Mouse (Mus musculus) c-Kit-positive CD71-positive TER-119-positive erythroid progenitor cells, embryonic 14.5 days (primary cell): ENCODE measurements around the gene Slc22a20.

Experiments used
- DNase-seq: peaks from one replicate; pipeline ENCODE4 v3.0.0-alpha.2; 2013; ENCODE audit warnings: low spot score

Gene Slc22a20

GRCm38 (mm10) chr19:5923990-5924712 is 61.8 kb downstream of the Slc22a20 start:
- peak; percentile 83 for DNase-seq

DNA sequence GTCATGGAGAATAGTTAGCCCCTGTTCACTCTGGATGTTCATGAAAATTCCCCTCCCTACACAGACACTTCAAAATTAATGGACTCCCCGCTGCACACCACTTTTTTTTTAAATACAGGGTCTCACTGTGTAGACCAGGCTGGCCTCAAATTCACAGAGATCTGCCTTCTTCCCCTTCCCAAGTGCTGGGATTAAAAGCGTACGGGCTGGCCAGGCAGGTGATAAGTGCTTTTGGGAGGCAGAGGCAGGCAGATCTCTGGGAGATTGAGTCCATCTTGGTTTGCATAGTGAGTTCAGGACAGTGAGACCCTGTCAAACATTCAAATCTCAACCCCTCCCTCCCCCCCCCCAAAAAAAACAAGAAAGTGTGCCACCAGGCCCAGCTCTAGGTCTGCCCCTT is 63.0 kb downstream of the Slc22a20 start:
- DNase-seq, result no peak

GRCm38 (mm10) chr19:5922119-5922942 is 63.6 kb downstream of the Slc22a20 start:
- peak; percentile 55 for DNase-seq

- peak; percentile 37 for DNase-seq
Observed at GRCm38 (mm10) chr19:5921715-5922114, 64.2 kb downstream of the Slc22a20 start.
